Mouse (Mus musculus) thymus, adult 2 months (tissue): ENCODE data around the gene Rit1.

ENCODE experiments used
- CTCF ChIP-seq: fragments of 200-500 bp; IDR thresholded peaks from 2 replicates; pipeline ENCODE4 v1.5.1; 2012; ENCODE audit warnings: mild to moderate bottlenecking, control low read depth, low read length, moderate library complexity, borderline replicate concordance; ENCODE audit not compliant: control insufficient read depth, poor library complexity, insufficient read depth; ENCODE audit errors: extremely low read depth
- POLR2A ChIP-seq: fragments of 200-500 bp; IDR thresholded peaks from 2 replicates; pipeline ENCODE4 v1.6.1; 2012; ENCODE audit warnings: mild to moderate bottlenecking, low read length, control low read depth, moderate library complexity; ENCODE audit not compliant: control insufficient read depth, poor library complexity, insufficient read depth; ENCODE audit errors: extremely low read depth

DNA sequence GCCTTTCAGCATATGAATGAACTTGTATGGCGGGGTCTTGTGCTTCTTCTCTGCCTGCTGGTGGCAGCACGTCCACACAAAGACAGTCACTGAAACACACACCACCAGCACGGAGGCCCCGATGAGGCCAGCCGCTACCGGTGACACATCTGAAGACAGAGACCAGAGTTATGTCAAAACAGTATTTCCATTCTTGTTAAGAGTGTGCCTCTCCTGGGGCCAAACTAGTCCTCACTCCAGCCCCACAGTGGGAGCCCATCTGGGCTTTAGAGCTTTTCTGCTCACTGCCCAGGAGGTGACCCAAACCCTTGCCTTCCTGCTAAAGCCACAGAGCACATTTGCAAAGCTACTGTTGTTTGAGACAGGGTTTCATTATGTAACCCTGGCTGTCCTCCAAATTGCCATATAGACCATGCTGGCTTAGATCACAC lies 45.8 kb downstream of the Rit1 start:
- TF ChIP-seq CTCF, result no peak
- TF ChIP-seq POLR2A, result no peak
